Mouse (Mus musculus): ENCODE measurements around the gene Zfp488. TPM values are rescaled to one million over a fixed set of nuclear protein-coding genes. Genes with fewer than 3 reads are reported as not detected.

The Zfp488 gene
- polyA plus RNA-seq, 1 experiment from 2014 or later: not detected

DNA sequence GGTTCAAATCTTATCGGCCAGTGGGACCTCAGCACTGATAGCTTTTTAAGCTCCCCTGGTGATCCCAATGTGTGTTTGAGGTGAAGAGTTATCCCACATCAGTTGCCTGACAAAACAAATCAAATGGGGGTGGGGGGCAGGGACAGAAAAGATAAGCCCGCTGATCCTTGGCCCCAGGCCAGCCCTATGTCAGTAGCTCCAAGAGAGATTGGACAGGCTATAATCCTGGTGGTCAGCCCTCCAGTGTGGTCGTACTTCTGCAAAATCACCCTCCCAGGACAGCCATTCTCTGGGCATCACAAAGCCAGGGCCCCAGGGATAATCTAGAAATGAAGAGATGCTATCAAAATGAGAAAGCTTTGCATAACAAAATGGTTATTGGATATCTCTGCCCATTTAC, 19.7 kb downstream of the Zfp488 start:
- Histone ChIP-seq H3K4me2 (replicated peaks; ENCODE audit: low read depth, low read length) (no peak overlapping the region), H3K4me3 (ENCODE audit: low read length) (no peak overlapping the region), H3K27ac (ENCODE audit: low read depth, low read length) (no peak overlapping the region), H3K27me3 (ENCODE audit: control insufficient read depth, insufficient read depth, low read length) (no peaks in the 10 kb centered on the region), H3K36me3 (ENCODE audit: control insufficient read depth, insufficient read depth, low read length) (no peaks in the 10 kb centered on the region), H3K9ac (ENCODE audit: low read depth, low read length) (no peak overlapping the region), H3K9me3 (ENCODE audit: control insufficient read depth, low read length) (no peaks in the 10 kb centered on the region), H3K4me1 (ENCODE audit: control insufficient read depth, insufficient read depth, low read length) (no peaks in the 10 kb centered on the region)
- 67% methylated on average over 3 of the region's 3 CpGs for WGBS
- no peak for ATAC-seq (ENCODE audit: low FRiP score, low TSS enrichment)

DNA sequence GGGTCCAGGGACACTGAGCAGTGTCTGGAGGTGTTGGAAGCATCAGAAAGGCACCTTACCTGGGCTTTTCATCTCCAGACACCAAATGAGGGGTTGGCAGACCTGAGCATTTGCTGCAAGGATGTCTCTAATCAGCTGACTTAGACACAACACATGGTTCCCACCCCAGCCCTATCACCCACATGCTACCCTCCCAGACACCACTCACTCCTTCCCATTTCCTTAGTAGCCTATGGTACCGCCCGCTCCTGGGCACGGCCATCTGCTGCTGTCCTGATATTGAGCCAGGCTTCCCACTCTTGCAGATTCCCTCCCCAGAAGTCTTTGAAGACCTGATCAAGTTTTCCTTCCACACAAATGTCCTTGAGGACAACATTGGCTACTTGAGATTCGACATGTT, 20.4 kb downstream of the Zfp488 start:
- H3K9me3 ChIP-seq (ENCODE audit: control insufficient read depth, low read length): no peaks in the 10 kb centered on the region
- no peaks in the 10 kb centered on the region for H3K36me3 ChIP-seq (ENCODE audit: control insufficient read depth, insufficient read depth, low read length)
- no peak overlapping the region for H3K9ac ChIP-seq (ENCODE audit: low read depth, low read length)
- H3K4me2 ChIP-seq (replicated peaks; ENCODE audit: low read depth, low read length): no peak overlapping the region
- no peak overlapping the region for H3K4me3 ChIP-seq (ENCODE audit: low read length)
- no peaks in the 10 kb centered on the region for H3K27me3 ChIP-seq (ENCODE audit: control insufficient read depth, insufficient read depth, low read length)
- no peak overlapping the region for H3K27ac ChIP-seq (ENCODE audit: low read depth, low read length)
- H3K4me1 ChIP-seq (ENCODE audit: control insufficient read depth, insufficient read depth, low read length): no peaks in the 10 kb centered on the region
- WGBS: 85% methylated on average over 4 of the region's 4 CpGs
- no peak for ATAC-seq (ENCODE audit: low FRiP score, low TSS enrichment)

GRCm38 (mm10) chr14:33956055-33956454, 22.5 kb downstream of the Zfp488 start:
- 82% methylated on average over 13 of the region's 13 CpGs for WGBS
- no peak overlapping the region for H3K4me2 ChIP-seq (replicated peaks; ENCODE audit: low read depth, low read length)
- no peak for ATAC-seq (ENCODE audit: low FRiP score, low TSS enrichment)
- no peak overlapping the region for H3K27ac ChIP-seq (ENCODE audit: low read depth, low read length)
- H3K9ac ChIP-seq (ENCODE audit: low read depth, low read length): no peak overlapping the region
- no peaks in the 10 kb centered on the region for H3K36me3 ChIP-seq (ENCODE audit: control insufficient read depth, insufficient read depth, low read length)
- H3K9me3 ChIP-seq (ENCODE audit: control insufficient read depth, low read length): no peaks in the 10 kb centered on the region
- H3K27me3 ChIP-seq (ENCODE audit: control insufficient read depth, insufficient read depth, low read length): no peaks in the 10 kb centered on the region
- no peak overlapping the region for H3K4me3 ChIP-seq (ENCODE audit: low read length)
- no peaks in the 10 kb centered on the region for H3K4me1 ChIP-seq (ENCODE audit: control insufficient read depth, insufficient read depth, low read length)

- Histone ChIP-seq H3K9me3 (ENCODE audit: control insufficient read depth, low read length) (no peaks in the 10 kb centered on the region), H3K4me1 (ENCODE audit: control insufficient read depth, insufficient read depth, low read length) (no peaks in the 10 kb centered on the region), H3K36me3 (ENCODE audit: control insufficient read depth, insufficient read depth, low read length) (no peaks in the 10 kb centered on the region), H3K4me2 (replicated peaks; ENCODE audit: low read depth, low read length) (no peak within 1 kb of the TSS), H3K4me3 (ENCODE audit: low read length) (no peak within 1 kb of the TSS), H3K27me3 (ENCODE audit: control insufficient read depth, insufficient read depth, low read length) (no peaks in the 10 kb centered on the region), H3K27ac (ENCODE audit: low read depth, low read length) (no peak within 1 kb of the TSS), H3K9ac (ENCODE audit: low read depth, low read length) (no peak within 1 kb of the TSS)
- 86% methylated on average over 5 of the region's 5 CpGs for WGBS
- ATAC-seq (ENCODE audit: low FRiP score, low TSS enrichment): no peak
Observed at GRCm38 (mm10) chr14:33953761-33954160, 24.8 kb downstream of the Zfp488 start, which contains the start of gene Rbp3. Gene Rbp3, plus strand, starts transcription at chr14:33954003.

GRCm38 (mm10) chr14:33952233-33952981, 26.2 kb downstream of the Zfp488 start:
- no peaks in the 10 kb centered on the region for H3K9me3 ChIP-seq (ENCODE audit: control insufficient read depth, low read length)
- no peaks in the 10 kb centered on the region for H3K36me3 ChIP-seq (ENCODE audit: control insufficient read depth, insufficient read depth, low read length)
- H3K4me1 ChIP-seq (ENCODE audit: control insufficient read depth, insufficient read depth, low read length): no peaks in the 10 kb centered on the region
- 63% methylated on average over 6 of the region's 6 CpGs for WGBS
- no peaks in the 10 kb centered on the region for H3K27me3 ChIP-seq (ENCODE audit: control insufficient read depth, insufficient read depth, low read length)
- no peak overlapping the region for H3K27ac ChIP-seq (ENCODE audit: low read depth, low read length)
- no peak for ATAC-seq (ENCODE audit: low FRiP score, low TSS enrichment)
- no peak overlapping the region for H3K9ac ChIP-seq (ENCODE audit: low read depth, low read length)
- H3K4me2 ChIP-seq (replicated peaks; ENCODE audit: low read depth, low read length): no peak overlapping the region
- H3K4me3 ChIP-seq (ENCODE audit: low read length): no peak overlapping the region

DNA sequence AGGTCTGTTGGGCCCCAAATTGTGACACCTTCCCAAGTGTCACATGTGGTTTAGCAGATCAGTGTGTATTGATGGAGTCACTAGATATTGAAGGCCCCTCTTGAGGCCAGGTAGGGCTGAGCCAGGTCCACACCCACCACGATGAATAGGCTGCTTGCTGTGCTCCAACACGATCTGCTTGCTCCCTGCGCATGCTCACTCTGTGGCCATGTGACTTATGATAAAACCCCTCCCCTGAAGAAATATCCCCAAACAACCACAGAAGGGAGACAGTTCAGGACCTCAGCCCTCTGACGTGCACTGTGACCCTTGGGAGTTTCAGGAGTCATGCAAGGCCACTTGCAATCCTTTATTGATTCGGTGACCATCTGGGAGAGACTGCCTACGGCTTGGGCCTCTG, 32.4 kb downstream of the Zfp488 start:
- no peaks in the 10 kb centered on the region for H3K4me1 ChIP-seq (ENCODE audit: control insufficient read depth, insufficient read depth, low read length)
- H3K9me3 ChIP-seq (ENCODE audit: control insufficient read depth, low read length): no peaks in the 10 kb centered on the region
- H3K27me3 ChIP-seq (ENCODE audit: control insufficient read depth, insufficient read depth, low read length): no peaks in the 10 kb centered on the region
- H3K9ac ChIP-seq (ENCODE audit: low read depth, low read length): no peak overlapping the region
- no peak overlapping the region for H3K4me2 ChIP-seq (replicated peaks; ENCODE audit: low read depth, low read length)
- 81% methylated on average over 6 of the region's 6 CpGs for WGBS
- no peaks in the 10 kb centered on the region for H3K36me3 ChIP-seq (ENCODE audit: control insufficient read depth, insufficient read depth, low read length)
- H3K27ac ChIP-seq (ENCODE audit: low read depth, low read length): no peak overlapping the region
- ATAC-seq (ENCODE audit: low FRiP score, low TSS enrichment): no peak
- H3K4me3 ChIP-seq (ENCODE audit: low read length): no peak overlapping the region

GRCm38 (mm10) chr14:33942222-33942621, 36.3 kb downstream of the Zfp488 start:
- no peaks in the 10 kb centered on the region for H3K36me3 ChIP-seq (ENCODE audit: control insufficient read depth, insufficient read depth, low read length)
- H3K27ac ChIP-seq (ENCODE audit: low read depth, low read length): no peak overlapping the region
- no peak overlapping the region for H3K9ac ChIP-seq (ENCODE audit: low read depth, low read length)
- no peaks in the 10 kb centered on the region for H3K9me3 ChIP-seq (ENCODE audit: control insufficient read depth, low read length)
- no peak overlapping the region for H3K4me2 ChIP-seq (replicated peaks; ENCODE audit: low read depth, low read length)
- WGBS: 76% methylated on average over 5 of the region's 5 CpGs
- no peaks in the 10 kb centered on the region for H3K4me1 ChIP-seq (ENCODE audit: control insufficient read depth, insufficient read depth, low read length)
- ATAC-seq (ENCODE audit: low FRiP score, low TSS enrichment): no peak
- H3K4me3 ChIP-seq (ENCODE audit: low read length): no peak overlapping the region
- no peaks in the 10 kb centered on the region for H3K27me3 ChIP-seq (ENCODE audit: control insufficient read depth, insufficient read depth, low read length)

- WGBS: 83% methylated on average over 8 of the region's 8 CpGs
- H3K27ac ChIP-seq (ENCODE audit: low read depth, low read length): no peak within 1 kb of the TSS
- H3K4me1 ChIP-seq (ENCODE audit: control insufficient read depth, insufficient read depth, low read length): no peaks in the 10 kb centered on the region
- no peak within 1 kb of the TSS for H3K4me3 ChIP-seq (ENCODE audit: low read length)
- H3K9me3 ChIP-seq (ENCODE audit: control insufficient read depth, low read length): no peaks in the 10 kb centered on the region; the same call in 1 of the 2 replicates
- H3K9ac ChIP-seq (ENCODE audit: low read depth, low read length): no peak within 1 kb of the TSS
- H3K4me2 ChIP-seq (replicated peaks; ENCODE audit: low read depth, low read length): no peak within 1 kb of the TSS
- ATAC-seq (ENCODE audit: low FRiP score, low TSS enrichment): no peak
- H3K36me3 ChIP-seq (ENCODE audit: control insufficient read depth, insufficient read depth, low read length): no peaks in the 10 kb centered on the region
- H3K27me3 ChIP-seq (ENCODE audit: control insufficient read depth, insufficient read depth, low read length): no peaks in the 10 kb centered on the region
Observed at GRCm38 (mm10) chr14:33940739-33941138, 37.8 kb downstream of the Zfp488 start, which contains the start of gene Gdf2. Gene Gdf2, plus strand, starts transcription at chr14:33941039.

DNA sequence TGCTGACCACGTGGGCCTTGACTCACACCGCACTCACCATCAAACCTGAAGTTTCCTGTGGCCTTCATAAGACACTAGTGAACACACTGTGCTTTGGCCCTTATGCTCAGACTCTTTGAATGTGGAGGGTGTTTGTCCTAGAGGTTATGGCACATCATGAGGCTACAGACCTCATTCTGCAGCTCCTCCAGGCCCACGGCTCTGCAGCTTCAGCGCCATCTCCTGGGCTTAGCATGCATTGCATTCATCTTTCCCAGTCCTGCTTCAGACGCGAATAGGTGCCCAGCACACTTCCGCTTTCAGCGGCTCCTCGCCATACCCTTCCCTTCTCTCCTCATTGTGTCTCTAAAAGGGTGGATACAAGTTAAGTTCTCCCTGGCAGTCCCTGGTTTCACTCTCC, 39.4 kb downstream of the Zfp488 start:
- Histone ChIP-seq H3K4me2 (replicated peaks; ENCODE audit: low read depth, low read length) (no peak overlapping the region; the same call in 1 of the 2 replicates), H3K4me3 (ENCODE audit: low read length) (no peak overlapping the region), H3K27me3 (ENCODE audit: control insufficient read depth, insufficient read depth, low read length) (no peaks in the 10 kb centered on the region), H3K36me3 (ENCODE audit: control insufficient read depth, insufficient read depth, low read length) (no peaks in the 10 kb centered on the region), H3K27ac (ENCODE audit: low read depth, low read length) (no peak overlapping the region), H3K4me1 (ENCODE audit: control insufficient read depth, insufficient read depth, low read length) (no peaks in the 10 kb centered on the region), H3K9me3 (ENCODE audit: control insufficient read depth, low read length) (no peaks in the 10 kb centered on the region; the same call in 1 of the 2 replicates), H3K9ac (ENCODE audit: low read depth, low read length) (no peak overlapping the region)
- ATAC-seq (ENCODE audit: low FRiP score, low TSS enrichment): no peak
- WGBS: 29% methylated on average over 9 of the region's 9 CpGs
